Mouse (Mus musculus) 3134 (cell line): ENCODE results near the gene Lipm.

Experiments
- DNase-seq: peaks from one replicate; pipeline ENCODE4 v3.0.0-alpha.2; 2011; ENCODE audit warnings: low spot score; ENCODE audit not compliant: insufficient read length; ENCODE audit errors: extremely low read depth

The Lipm gene

DNA sequence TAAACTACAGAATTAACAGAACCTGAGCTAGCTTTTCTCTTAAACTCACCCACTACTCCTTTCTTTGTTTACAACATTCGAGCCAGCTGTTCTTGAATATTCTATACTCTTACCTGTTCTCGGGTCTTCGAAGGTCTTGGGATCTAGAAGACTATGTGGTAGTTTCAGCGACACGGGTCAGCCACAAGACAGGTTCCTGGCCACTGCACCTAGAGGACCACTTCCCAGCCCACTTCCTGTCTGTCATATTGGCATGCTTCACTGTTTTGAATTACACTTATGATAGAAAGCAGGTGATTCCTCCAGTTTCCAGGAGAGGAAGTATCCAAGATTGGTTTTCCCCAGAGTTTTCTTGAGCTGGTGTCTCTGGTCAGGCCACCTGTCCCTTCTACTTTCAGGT is 62.0 kb downstream of the Lipm start:
- DNase-seq, result no peak

- no peak for DNase-seq
Measured at GRCm38 (mm10) chr19:34165891-34166290, 65.2 kb downstream of the Lipm start, which contains the start of gene Ankrd22. TSS of gene Ankrd22 (minus strand) at chr19:34166053.

DNA sequence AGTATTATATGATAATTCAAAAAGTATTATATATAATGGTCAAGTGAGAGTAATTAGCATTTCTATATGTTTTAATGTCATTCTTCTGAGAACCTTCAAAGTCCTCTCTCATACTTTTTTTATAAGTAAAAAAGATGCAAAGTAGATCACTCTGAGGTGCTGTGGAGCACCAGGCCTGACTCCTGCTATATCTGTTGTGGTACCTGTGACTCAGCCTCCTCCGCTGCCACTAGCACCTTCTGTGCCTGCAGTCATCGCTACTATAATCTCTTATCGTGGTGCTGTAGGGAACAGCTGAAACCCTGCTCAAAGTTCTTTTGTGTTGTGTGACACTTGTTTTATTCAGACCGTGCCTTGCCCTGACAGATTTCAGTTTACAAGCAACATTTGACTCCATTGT is 65.7 kb downstream of the Lipm start:
- DNase-seq, result no peak

- DNase-seq, result no peak
Measured at GRCm38 (mm10) chr19:34167896-34168661, 67.3 kb downstream of the Lipm start.

GRCm38 (mm10) chr19:34169121-34169520 is 68.4 kb downstream of the Lipm start:
- DNase-seq, result no peak

- peak; percentile 30 for DNase-seq
Measured at GRCm38 (mm10) chr19:34171167-34171566, 70.4 kb downstream of the Lipm start.
